ENCODE assay signal across 8 mouse cellular contexts in genomic region chr13:37482589-37482988, GRCm38 (mm10).
DNase-seq lines count a peak whose midpoint lies in the region; ATAC-seq and TF ChIP-seq lines count a peak whose summit lies in the region.

No protein-coding gene starts in this region.

- H3K4me2 ChIP-seq in forebrain, embryonic 11.5 days (ENCODE audit: low read depth, low read length, severe bottlenecking) = no peak overlapping the region

- H3K9me3 ChIP-seq in E14TG2a.4 (ENCODE audit: low read length) = no peaks in the 10 kb centered on the region
- no peaks in the 10 kb centered on the region for H3K9me3 ChIP-seq in forebrain, embryonic 11.5 days (ENCODE audit: control insufficient read depth, low read length)

- peak overlapping the region; percentile 61 for H3K4me3 ChIP-seq in E14TG2a.4 (replicated peaks; ENCODE audit: low read length)
- no peak overlapping the region for H3K4me3 ChIP-seq in forebrain, embryonic 11.5 days (ENCODE audit: low read depth, low read length)

- peak; percentile 58 for ATAC-seq in forebrain, embryonic 11.5 days (replicated peaks; ENCODE audit: low FRiP score)
- ATAC-seq in megakaryocyte-erythroid progenitor cell, adult 5-6 weeks (replicated peaks; ENCODE audit: low FRiP score, low TSS enrichment, poor library complexity, severe bottlenecking) = no peak

- H3K9ac ChIP-seq in forebrain, embryonic 11.5 days (ENCODE audit: low read length) = no peak overlapping the region; the same call in none of the 2 replicates

- DNase-seq in adrenal gland, postnatal 14 days = peak; percentile 82
- DNase-seq in forebrain, embryonic 11.5 days (ENCODE audit: low spot score) = peak; percentile 75
- DNase-seq in heart, postnatal 14 days = peak; percentile 70 to 79
- peak; percentile 81 to 88 for DNase-seq in kidney, postnatal 4 days
- peak; percentile 81 for DNase-seq in lung, postnatal 14 days
- DNase-seq in right cerebral cortex, postnatal 4 days = peak; percentile 38

- 15% methylated on average over 10 of the region's 10 CpGs for WGBS in forebrain, embryonic 11.5 days

- H3K4me1 ChIP-seq in E14TG2a.4 (replicated peaks; ENCODE audit: low read depth, low read length) = peaks cover 68% of the 10 kb centered on the region
- H3K4me1 ChIP-seq in forebrain, embryonic 11.5 days (replicated peaks; ENCODE audit: control insufficient read depth, insufficient read depth, low read length) = peaks cover 8% of the 10 kb centered on the region

- TF ChIP-seq CTCF in E14TG2a.4 (conservative IDR thresholded peaks at IDR 0.05; ENCODE audit: low read length) = no peak

- H3K27ac ChIP-seq in forebrain, embryonic 11.5 days (ENCODE audit: low read depth, low read length) = no peak overlapping the region

- intact Hi-C loops in heart, postnatal 14 days (cut with DNase I) = loop anchor here (5.0 kb wide), 1 partner anchor 60 kb away; no protein-coding TSS in a partner anchor

- H3K27me3 ChIP-seq in E14TG2a.4 (ENCODE audit: insufficient read depth, low read length) = no peaks in the 10 kb centered on the region
- H3K27me3 ChIP-seq in forebrain, embryonic 11.5 days (ENCODE audit: control insufficient read depth, insufficient read depth, low read length) = no peaks in the 10 kb centered on the region

- no peaks in the 10 kb centered on the region for H3K36me3 ChIP-seq in E14TG2a.4 (ENCODE audit: insufficient read depth, low read length)
- no peaks in the 10 kb centered on the region for H3K36me3 ChIP-seq in forebrain, embryonic 11.5 days (ENCODE audit: control insufficient read depth, insufficient read depth, low read length)
